Mouse (Mus musculus): ENCODE results near the gene 2210408I21Rik. TPM values are rescaled to one million over a fixed set of nuclear protein-coding genes. Genes with fewer than 3 reads are reported as not detected.
A peak's percentile ranks its signal among the peaks of the same experiment; 100 is the strongest.

2210408I21Rik gene
- total RNA-seq, 2 experiments from 2014 or later = 25.4 to 28.6 TPM

GRCm38 (mm10) chr13:77275172-77275747 is 139.9 kb downstream of the 2210408I21Rik start:
- peak; percentile 55 to 61 for DNase-seq (ENCODE audit: low spot score in 2 of 2)

GRCm38 (mm10) chr13:77278659-77279413 is 143.5 kb downstream of the 2210408I21Rik start:
- DNase-seq (ENCODE audit: low spot score in 2 of 2) = no peak

DNA sequence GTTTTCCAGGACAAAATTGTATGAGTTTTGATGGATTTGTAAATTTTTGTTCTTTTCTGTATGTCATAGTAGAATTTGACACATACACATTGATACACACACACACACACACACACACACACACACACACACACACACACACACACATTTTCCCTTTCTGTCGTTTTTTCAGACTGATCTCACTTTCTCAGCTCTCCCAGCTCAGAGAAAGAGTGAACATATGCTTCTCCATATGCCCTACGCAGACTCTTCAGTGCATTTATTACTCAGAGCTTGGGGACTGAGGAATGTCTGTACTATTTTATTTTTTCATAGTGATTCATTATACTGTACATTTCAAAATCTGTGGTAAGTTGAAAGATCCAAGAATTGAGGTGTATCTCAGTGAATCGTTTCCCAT is 160.2 kb downstream of the 2210408I21Rik start:
- DNase-seq (ENCODE audit: low spot score in 2 of 2) = peak; percentile 22 to 36

GRCm38 (mm10) chr13:77324101-77324500 is 188.8 kb downstream of the 2210408I21Rik start:
- no peak for DNase-seq (ENCODE audit: low spot score in 2 of 2)

- DNase-seq (ENCODE audit: low spot score in 2 of 2) = no peak
Measured at GRCm38 (mm10) chr13:77326174-77326959, 191.0 kb downstream of the 2210408I21Rik start.

- DNase-seq (ENCODE audit: low spot score in 2 of 2) = no peak
Measured at GRCm38 (mm10) chr13:77342097-77342496, 206.8 kb downstream of the 2210408I21Rik start.

DNA sequence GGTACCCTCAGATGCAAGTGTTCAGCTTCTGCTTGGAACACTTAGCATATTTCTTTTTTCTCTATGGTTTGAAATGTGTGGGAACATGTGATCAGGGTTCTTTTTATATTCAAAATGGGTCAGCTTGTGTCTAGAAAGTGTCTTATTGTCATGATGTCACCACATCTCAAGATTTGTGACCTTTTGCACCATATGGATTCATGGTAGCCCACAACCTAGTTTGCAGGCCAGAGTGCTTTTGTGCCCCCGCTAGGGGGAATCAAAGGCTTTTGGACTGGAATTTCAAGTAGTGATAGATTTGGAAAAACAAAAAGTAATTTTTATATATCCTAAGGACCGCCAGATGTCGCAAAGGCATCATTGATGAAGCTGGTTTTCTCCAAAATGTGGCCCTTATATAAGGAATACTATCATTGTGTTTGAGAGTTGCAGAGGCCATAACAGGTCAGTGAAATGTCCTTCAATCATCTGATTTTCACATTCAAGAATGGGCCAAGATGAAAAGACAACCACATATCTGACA is 250.2 kb downstream of the 2210408I21Rik start:
- no peak for DNase-seq (ENCODE audit: low spot score in 2 of 2)

DNA sequence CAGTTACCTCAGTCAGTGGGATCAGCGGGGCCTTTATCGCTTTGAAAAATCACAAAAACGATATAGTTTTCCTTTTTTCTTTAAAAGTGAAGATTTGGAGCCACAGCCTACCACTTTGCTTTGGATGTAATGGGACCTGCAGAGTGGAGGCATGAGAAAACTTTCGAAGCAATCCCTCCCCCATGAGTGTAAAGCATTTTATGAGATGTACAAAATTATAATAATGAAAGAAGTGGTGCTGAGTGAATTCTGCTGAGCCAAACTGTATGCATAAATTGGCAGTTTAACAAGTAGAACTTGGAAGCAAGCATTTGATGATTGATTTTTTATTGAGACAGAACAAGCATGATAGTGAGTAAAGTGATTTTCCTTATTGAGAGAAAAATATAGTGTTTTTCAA is 250.7 kb downstream of the 2210408I21Rik start:
- no peak for DNase-seq (ENCODE audit: low spot score in 2 of 2)

GRCm38 (mm10) chr13:77388148-77388547 is 252.8 kb downstream of the 2210408I21Rik start:
- no peak for DNase-seq (ENCODE audit: low spot score in 2 of 2)

DNA sequence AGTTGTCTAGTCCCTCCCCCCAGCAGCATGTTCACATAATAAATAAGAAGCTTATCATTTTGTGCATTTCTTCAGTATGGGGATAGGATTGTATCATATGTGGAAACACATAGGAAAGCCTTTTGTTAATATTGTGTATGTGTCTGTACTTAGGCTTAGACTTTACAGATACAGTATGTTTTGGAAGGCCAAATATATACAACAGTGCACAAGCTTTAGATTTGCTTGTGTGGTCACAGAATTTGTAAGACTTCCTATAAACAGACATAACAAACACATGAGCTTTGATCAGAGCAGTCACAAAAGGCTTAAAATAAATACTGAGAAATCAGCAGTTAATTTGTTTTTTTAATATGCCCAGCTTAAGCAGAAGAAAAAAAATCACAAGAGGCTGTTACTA is 253.9 kb downstream of the 2210408I21Rik start:
- DNase-seq (ENCODE audit: low spot score in 2 of 2) = no peak

DNA sequence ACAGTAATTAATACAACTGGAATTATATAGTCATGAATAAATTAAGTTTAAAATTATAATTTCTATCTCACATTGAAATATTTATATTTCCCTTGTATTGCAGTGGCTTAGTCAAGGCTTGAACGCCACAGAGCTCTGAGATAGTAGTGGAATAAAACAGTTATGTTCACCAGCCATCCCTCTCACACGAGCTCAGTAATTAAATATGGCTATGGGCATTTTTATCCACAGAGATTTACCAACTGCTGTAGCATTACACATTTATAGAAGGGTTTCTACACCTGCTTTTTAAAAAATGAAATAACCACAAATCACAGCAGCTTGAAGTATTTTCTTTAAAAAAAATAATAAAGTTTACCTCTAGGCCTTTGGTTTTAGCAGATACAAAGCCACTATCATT is 261.0 kb downstream of the 2210408I21Rik start:
- no peak for DNase-seq (ENCODE audit: low spot score in 2 of 2)

- peak in 1 of 2 experiments; percentile 8 for DNase-seq (ENCODE audit: low spot score in 2 of 2)
Measured at GRCm38 (mm10) chr13:77396981-77397380, 261.6 kb downstream of the 2210408I21Rik start.

- peak in 1 of 2 experiments; percentile 7 for DNase-seq (ENCODE audit: low spot score in 2 of 2)
Measured at GRCm38 (mm10) chr13:77397646-77398045, 262.3 kb downstream of the 2210408I21Rik start.

DNA sequence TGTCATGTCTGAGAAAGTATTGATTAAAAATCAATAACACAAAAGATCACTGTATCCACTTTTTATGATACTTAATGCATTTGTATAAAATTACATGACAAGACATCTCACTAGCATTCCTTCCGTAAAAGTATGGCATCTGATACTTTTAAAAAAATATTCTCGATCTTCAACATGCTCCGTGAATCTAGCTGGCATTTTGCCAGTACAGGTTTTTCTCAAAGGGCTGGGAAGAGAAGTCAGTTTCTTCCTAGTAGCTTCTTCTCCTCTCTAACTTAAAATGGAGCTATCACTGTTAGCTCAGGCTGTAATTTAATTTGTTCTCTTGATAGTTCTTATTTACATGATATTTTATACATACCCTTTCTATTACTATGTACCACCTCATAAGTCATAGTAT is 263.1 kb downstream of the 2210408I21Rik start:
- DNase-seq (ENCODE audit: low spot score in 2 of 2) = no peak

- no peak for DNase-seq (ENCODE audit: low spot score in 2 of 2)
Measured at GRCm38 (mm10) chr13:77400762-77401161, 265.4 kb downstream of the 2210408I21Rik start.

- no peak for DNase-seq (ENCODE audit: low spot score in 2 of 2)
Measured at GRCm38 (mm10) chr13:77408530-77408929, 273.2 kb downstream of the 2210408I21Rik start.

- DNase-seq (ENCODE audit: low spot score in 2 of 2) = no peak
Measured at GRCm38 (mm10) chr13:77409804-77410203, 274.5 kb downstream of the 2210408I21Rik start.

DNA sequence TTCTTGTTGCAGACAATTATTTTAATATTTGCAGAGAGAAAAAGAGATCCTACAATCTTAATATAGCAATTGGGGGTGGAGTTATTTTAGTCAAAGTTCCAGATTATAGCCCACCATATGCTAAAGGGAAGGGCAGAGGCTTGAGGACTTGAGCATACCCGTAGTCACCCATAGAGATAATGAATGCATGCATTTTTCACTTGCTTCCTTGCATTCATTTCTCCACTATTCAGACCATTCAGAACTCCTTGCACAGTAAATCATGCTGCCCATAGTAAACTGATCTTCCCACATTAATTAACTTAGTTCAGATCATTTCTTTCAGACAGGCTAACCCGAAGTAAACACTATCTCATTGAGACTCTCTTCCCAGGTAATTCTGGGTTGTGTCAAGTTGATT is 277.5 kb downstream of the 2210408I21Rik start:
- DNase-seq (ENCODE audit: low spot score in 2 of 2) = no peak

DNA sequence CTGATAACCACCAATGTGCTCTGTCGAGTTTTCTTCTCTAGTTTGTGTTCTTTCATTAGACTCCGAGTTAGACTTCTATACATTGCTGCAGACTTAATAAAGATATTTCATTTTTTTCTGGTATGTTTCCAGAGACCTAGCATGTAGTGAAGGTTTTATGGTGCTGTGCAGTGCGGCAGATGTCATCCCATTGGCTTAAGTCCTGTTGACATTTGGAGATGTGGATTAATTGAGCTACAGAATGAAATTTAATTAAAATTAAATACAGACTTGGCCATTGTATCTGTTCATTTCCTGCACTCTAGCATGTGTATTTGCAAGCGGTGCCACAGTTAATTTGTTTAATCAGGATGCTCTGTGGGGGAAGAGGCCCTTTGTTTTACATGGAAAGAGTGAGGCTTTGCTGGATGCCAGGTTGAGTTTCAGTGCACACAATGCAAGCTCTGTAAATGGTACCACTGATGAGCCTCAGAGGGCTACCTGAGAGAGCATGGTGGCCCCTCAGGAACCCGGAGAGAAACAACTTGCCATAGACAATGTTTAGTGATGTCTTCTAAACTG is 314.7 kb downstream of the 2210408I21Rik start:
- no peak for DNase-seq (ENCODE audit: low spot score in 2 of 2)

DNA sequence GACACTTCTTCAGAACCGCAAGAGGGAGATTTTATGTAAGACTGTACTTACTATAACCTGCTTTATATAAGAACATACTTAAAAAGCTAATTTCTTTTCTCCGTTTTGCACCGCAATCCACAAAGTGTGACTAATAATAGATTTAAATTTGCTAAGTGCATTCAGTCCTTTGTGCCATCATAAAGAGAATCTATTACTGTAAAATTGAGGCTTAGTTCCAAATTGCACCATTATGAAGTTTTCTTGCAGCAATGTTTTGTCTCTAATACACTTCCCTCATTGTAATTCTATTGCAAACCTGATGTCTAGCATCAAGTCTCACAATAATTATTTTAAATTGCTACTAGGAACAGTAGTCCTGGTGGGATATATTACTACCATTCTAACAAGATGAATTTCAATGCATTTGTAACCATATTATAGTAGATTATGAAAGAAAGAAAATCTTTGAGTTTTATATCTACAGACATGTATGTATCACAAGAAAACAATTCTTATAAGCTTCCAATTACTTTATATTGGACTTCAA is 334.8 kb downstream of the 2210408I21Rik start:
- no peak for DNase-seq (ENCODE audit: low spot score in 2 of 2)

DNA sequence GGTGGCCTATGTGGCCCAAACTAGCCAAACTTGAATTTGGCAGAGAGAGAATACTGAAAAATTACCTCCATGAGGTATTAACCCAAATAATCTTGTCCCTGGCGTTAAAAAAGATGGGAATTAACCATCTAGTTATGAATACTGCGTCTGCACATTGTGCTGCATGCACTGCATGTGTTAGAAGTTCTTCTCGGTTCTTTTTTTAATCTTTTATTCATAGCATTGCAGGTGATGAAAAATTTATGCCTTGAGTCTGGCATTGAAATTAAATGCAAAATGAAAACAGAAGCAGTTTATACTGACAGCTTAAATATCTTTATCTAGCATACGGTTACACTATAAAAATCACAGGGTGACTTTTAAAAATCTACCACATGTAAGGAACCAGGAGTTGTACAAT is 341.1 kb downstream of the 2210408I21Rik start:
- no peak for DNase-seq (ENCODE audit: low spot score in 2 of 2)
